Mouse (Mus musculus): ENCODE data around the gene Paf1. TPM values are rescaled to one million over a fixed set of nuclear protein-coding genes. Genes with fewer than 3 reads are reported as not detected.

The Paf1 gene
- polyA plus RNA-seq, 1 experiment from 2014 or later = 30.7 TPM

Other genes starting within 250 kb of the Paf1 start
- 112 and 133 TPM in 2 replicates for gene Fbl, start 223.2 kb upstream of the Paf1 start, polyA plus RNA-seq (2015; fragmentation: Nextera tagmentation; extraction: Ambion mirVana)
- 1.6 and 1.7 TPM in 2 replicates for gene Dyrk1b, start 213.5 kb upstream of the Paf1 start, polyA plus RNA-seq (2015; fragmentation: Nextera tagmentation; extraction: Ambion mirVana)
- gene Eid2, start 125.1 kb upstream of the Paf1 start, polyA plus RNA-seq (2015; fragmentation: Nextera tagmentation; extraction: Ambion mirVana) = 0.28 and 0.40 TPM in 2 replicates
- 2.5 and 2.6 TPM in 2 replicates for gene Eid2b, start 115.2 kb upstream of the Paf1 start, polyA plus RNA-seq (2015; fragmentation: Nextera tagmentation; extraction: Ambion mirVana)
- not detected in 2 replicates for gene Selenov, start 101.8 kb upstream of the Paf1 start, polyA plus RNA-seq (2015; fragmentation: Nextera tagmentation; extraction: Ambion mirVana)
- gene Dll3, start 90.7 kb upstream of the Paf1 start, polyA plus RNA-seq (2015; fragmentation: Nextera tagmentation; extraction: Ambion mirVana) = 0.06 and 0.07 TPM in 2 replicates
- gene Timm50, start 80.9 kb upstream of the Paf1 start, polyA plus RNA-seq (2015; fragmentation: Nextera tagmentation; extraction: Ambion mirVana) = 114 and 118 TPM in 2 replicates
- gene Supt5, start 54.2 kb upstream of the Paf1 start, polyA plus RNA-seq (2015; fragmentation: Nextera tagmentation; extraction: Ambion mirVana) = 35.2 and 42.8 TPM in 2 replicates
- gene Rps16, start 42.3 kb upstream of the Paf1 start, polyA plus RNA-seq (2015; fragmentation: Nextera tagmentation; extraction: Ambion mirVana) = 937 and 964 TPM in 2 replicates
- 4.9 and 5.0 TPM in 2 replicates for gene Plekhg2, start 20.4 kb upstream of the Paf1 start, polyA plus RNA-seq (2015; fragmentation: Nextera tagmentation; extraction: Ambion mirVana)
- gene Zfp36, start 12.7 kb upstream of the Paf1 start, polyA plus RNA-seq (2015; fragmentation: Nextera tagmentation; extraction: Ambion mirVana) = 4.7 and 6.3 TPM in 2 replicates
- gene Med29, start 243 bp upstream of the Paf1 start, polyA plus RNA-seq (2015; fragmentation: Nextera tagmentation; extraction: Ambion mirVana) = 28.1 and 31.8 TPM in 2 replicates
- 32.1 and 32.9 TPM in 2 replicates for gene Gmfg, start 44.5 kb downstream of the Paf1 start, polyA plus RNA-seq (2015; fragmentation: Nextera tagmentation; extraction: Ambion mirVana)
- 0.15 and 0.36 TPM in 2 replicates for gene Lrfn1, start 59.0 kb downstream of the Paf1 start, polyA plus RNA-seq (2015; fragmentation: Nextera tagmentation; extraction: Ambion mirVana)
- gene Ifnl2, start 117.5 kb downstream of the Paf1 start, polyA plus RNA-seq (2015; fragmentation: Nextera tagmentation; extraction: Ambion mirVana) = not detected in 2 replicates
- gene Ifnl3, start 129.9 kb downstream of the Paf1 start, polyA plus RNA-seq (2015; fragmentation: Nextera tagmentation; extraction: Ambion mirVana) = not detected in 2 replicates
- gene Sycn, start 147.9 kb downstream of the Paf1 start, polyA plus RNA-seq (2015; fragmentation: Nextera tagmentation; extraction: Ambion mirVana) = not detected in 2 replicates
- not detected in 2 replicates for gene Nccrp1, start 154.3 kb downstream of the Paf1 start, polyA plus RNA-seq (2015; fragmentation: Nextera tagmentation; extraction: Ambion mirVana)
- gene Samd4b, start 205.2 kb downstream of the Paf1 start, polyA plus RNA-seq (2015; fragmentation: Nextera tagmentation; extraction: Ambion mirVana) = 4.1 and 5.8 TPM in 2 replicates
- gene Pak4, start 205.2 kb downstream of the Paf1 start, polyA plus RNA-seq (2015; fragmentation: Nextera tagmentation; extraction: Ambion mirVana) = 16.2 and 18.5 TPM in 2 replicates
- gene Acp7, start 238.4 kb downstream of the Paf1 start, polyA plus RNA-seq (2015; fragmentation: Nextera tagmentation; extraction: Ambion mirVana) = not detected in 2 replicates

Measured in liver, embryonic 13.5 days (tissue).